Mouse (Mus musculus): ENCODE measurements around the gene Larp1b.

- no peak for TF ChIP-seq CTCF (IDR thresholded peaks at IDR 0.05; ENCODE audit: extremely low read depth, insufficient read length, insufficient replicate concordance, low read depth, low read length)
- TF ChIP-seq POLR2A (IDR thresholded peaks at IDR 0.05; ENCODE audit: low read depth, low read length), result peak; percentile 88
These were observed 133.5 kb downstream of the Larp1b start, which contains the start of gene Pgrmc2 for GRCm38 (mm10) chr3:41082885-41083789.

All from small intestine, adult 2 months (tissue).